Mouse (Mus musculus) heart, adult 18-20 months (tissue): ENCODE data around the gene Mmd. TPM values are rescaled to one million over a fixed set of nuclear protein-coding genes. Genes with fewer than 3 reads are reported as not detected.
A peak's percentile ranks its signal among the peaks of the same experiment; 100 is the strongest.
"Not testable (repeated sequence)": the region's sequence is repeated elsewhere in the genome, so short reads cannot be mapped to it uniquely, and the experiment has no call there.

Source experiments
- DNase-seq, 2 experiments: peaks; one replicate each; pipeline ENCODE4 v3.0.0; 2021 to 2022; ENCODE audit warnings: mixed read lengths in 1 of 2
- total RNA-seq, 2 experiments: library from RNA; stranded (reverse); gene quantifications; 2 replicates each; pipeline ENCODE4 v1.2.3; 2021

Mmd gene
- total RNA-seq, 2 experiments from 2014 or later: 25.4 to 29.9 TPM

DNA sequence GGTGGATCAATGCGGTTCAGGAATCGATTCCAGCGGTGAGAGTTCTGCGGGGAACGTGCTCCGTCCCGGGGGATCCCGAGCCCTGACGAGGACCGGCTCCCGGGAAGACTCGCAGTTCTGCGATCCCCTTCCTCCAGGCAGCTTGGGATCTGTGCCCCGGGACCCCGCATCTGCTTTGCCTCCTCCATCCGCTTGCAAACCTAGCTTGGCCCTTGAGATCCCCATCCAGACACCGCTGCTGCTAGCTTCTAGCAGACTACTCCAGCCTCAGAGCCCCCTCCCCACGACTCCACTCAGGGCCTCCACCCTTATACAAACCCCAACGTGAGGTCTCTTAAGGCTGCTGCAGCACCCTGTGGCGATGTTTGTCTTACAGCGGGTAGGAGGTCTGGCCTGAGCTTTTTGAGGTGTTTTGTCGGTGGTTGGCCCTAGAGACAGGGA is 465 bp downstream of the Mmd start:
- no peak for DNase-seq

DNA sequence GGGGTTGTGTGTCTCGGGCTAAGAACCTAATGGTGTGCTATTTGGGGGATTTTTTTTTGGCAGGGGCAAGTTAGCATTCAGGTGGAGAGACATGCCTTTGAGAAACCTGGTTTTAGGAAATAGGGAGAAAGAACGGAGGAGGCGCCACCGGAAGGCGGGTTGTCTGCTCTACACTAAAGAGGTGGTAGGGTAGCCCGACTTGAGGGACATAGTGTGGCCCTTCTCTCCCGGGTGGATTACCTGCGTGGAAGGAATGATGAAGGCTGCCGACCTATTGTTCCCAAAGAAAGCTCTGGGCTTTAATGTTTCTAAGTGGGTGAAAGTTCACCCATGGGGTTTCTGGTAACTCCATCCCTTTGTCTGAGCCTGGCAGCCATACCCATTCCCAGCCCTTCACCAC is 933 bp downstream of the Mmd start:
- DNase-seq: peak; percentile 16 to 50

DNA sequence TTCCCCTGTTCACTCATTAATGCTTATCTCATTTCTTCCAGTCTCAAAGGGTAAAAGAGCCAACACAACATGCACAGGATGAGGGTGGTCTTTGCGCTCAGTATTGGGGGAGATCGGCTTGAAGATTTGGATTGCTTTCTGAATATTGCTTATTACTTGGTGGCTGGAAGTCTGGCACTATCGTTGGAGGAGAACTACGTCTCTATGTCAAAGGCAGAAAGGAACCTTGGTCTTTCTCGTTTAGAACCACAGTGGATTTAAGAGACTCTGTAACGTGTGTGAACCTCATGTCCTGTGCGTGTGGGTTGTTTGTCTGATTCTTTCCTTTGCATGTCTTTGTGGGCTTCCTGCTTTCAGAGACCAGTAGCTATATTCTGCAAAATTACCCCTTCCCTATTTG is 1.5 kb downstream of the Mmd start:
- no peak for DNase-seq

DNA sequence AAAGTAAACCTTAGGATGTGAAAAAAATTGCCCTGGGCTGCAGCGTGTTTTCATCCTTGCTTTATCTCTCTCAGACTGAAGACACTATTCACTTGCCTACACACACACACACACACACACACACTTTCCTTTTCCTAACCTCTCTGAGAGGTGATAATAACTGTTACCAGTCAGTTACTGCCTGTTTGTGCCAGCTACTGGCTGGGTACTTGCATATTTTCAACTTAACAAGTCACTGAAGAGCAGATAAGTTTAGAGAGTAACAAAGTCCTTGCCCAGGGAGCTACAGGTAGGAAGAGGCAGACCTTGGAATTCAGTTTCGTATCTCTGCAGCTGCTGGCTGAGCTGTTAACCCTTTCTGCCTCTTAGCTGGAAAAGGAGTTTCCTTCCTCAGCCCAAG is 2.7 kb downstream of the Mmd start:
- peak in 1 of 2 experiments; percentile 52 for DNase-seq

DNA sequence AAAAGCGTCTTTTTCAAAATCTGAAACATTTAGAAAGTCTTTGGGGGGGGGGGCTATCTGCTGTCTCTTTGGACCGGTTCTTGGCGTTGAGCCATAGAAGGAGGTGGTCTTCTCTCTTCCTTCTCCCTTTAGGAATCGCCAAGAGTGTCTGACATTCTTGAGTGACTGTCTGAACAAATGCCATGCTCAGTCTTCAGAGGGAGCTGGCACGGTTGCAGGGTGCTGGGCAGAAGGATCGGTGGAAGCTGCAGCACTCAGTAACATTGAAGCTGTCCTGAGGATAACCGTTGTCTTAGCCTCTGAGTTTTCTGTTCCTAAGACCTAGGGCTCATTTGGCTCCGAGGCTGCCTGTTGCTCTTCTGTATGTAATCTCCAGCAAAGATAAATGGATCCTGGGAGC is 3.1 kb downstream of the Mmd start:
- DNase-seq: no peak

DNA sequence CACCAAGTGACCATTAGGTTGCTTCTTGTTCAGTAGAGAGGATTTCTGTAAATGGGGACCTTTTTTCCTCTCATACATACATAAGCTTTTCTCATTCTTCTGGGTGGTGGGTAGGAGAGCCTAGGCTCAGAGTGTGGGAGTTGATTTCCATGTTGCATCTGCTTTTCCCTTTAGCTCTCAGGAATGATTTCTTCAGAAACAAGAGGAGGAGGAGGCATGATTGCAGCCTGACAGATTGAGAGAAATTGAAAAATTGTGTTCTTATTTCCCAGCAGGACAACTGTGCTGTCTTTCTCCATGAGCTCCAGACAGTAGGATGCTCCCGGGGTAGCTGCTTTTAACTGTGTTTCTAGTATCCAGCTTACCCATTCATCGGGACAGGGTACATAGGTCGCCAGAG is 5.3 kb downstream of the Mmd start:
- no peak for DNase-seq

DNA sequence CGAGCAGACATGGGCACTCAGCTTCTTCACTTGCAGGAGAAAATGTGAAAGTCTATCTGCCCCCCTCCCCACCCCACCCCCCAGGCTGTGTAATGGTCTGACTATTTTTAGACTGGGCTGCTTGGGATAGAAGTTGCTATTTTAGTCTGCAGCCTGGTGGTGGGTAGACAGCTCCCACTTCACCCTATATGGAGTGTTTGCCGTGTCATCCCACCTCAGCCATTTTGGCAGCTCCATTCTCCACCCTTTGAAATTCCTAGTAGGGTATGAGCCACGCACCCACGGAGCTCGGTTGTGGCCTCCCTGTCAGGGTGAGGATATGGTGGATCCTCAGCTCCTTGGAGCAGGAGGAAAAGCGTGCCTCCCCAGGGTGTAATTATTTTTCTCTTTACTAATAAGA is 6.4 kb downstream of the Mmd start:
- peak; percentile 50 to 64 for DNase-seq

DNA sequence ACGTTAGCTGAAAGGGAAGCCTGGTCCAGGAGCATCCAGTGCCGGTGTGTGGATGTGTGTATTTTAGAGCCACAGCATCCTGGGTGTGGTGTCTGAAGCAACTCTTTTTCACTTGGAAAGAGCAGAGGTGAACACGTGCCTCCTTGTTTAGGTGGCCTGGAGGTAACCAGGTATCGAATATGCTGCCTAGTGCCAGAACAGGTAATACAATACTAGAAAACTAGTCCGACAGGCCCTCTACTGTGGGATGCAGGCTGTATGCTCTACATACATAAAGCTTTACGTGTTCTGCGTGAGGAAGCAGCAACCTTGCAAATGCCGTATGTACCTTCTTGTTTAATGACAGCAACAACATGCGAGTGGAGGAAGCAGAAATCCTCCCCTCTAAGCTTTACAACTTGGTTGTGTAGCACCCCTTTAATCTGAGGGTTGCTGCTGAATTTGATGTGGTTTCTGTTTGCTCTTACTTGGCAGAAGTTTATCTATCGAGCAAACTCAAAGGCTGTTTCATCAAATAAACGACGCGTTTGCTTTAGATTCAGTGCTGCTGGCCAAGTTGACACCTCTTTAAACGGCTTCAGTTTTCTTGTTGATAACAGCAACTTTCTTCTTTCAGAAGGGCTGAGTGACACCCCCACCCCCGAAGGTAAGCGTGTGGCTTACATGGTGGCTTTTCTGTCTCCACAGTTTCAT is 7.7 kb downstream of the Mmd start:
- no peak for DNase-seq

DNA sequence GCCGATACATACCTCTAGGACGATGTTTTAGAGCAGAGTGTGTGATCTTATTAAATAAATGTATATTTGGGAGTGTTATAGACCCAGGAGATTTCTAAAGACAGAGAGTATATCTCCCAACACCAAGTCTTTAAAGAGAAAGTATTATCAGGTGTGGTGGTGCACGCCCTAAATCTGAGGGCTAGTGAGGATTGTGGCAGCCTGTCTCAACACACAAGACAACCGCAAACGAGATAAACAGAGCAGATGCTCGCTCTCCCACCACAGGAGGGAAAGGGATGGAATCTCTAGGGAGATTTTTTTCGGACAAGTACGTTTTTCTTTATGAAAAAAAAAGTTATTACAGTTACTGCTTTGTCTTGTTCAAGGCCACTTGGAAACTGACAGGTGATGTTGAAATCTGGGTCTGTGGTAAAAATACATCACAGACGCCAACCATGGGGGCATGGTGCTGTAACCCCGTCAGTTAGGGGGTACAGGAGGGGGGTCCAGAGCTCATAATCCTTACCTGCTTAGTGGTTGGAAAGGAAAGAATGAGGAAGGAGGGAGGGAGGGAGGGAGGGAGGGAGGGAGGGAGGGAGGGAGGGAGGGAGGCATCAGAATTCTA is 9.2 kb downstream of the Mmd start:
- DNase-seq: no peak

DNA sequence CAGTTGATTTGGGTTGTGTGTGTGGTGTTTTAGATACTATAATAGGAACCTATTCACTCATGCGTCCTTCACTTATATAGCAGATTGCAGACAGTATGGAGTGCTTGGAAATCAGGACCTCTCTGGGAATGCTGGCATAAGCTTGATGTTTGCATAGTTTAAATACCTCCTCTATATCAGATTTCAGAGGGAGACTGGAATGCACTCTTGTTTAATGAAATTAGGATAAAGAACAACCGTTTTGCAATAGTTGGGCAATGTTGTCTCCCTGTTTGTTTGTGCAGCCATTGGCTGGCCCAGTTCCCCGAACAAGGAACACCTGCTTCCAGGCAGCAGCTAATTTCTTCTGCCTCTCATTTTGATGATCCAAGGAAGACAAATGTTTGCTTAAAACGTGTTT is 9.8 kb downstream of the Mmd start:
- peak in 1 of 2 experiments; percentile 39 for DNase-seq

DNA sequence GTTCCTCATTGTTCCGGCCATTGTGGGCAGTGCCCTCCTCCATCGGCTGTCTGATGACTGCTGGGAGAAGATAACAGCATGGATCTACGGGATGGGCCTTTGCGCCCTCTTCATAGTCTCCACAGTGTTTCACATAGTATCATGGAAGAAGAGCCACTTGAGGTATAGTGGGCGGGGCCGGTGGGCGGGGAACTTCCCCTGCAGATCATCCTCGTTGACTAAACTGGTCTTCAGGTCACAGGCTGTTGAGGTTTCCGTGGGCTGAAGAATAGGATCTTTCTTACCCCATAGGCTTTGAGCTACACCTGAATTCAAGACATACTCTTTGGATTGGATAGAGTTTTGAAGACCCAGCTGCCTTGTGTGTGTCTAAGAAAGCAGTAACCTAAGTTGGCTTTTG is 10.6 kb downstream of the Mmd start:
- DNase-seq: no peak

DNA sequence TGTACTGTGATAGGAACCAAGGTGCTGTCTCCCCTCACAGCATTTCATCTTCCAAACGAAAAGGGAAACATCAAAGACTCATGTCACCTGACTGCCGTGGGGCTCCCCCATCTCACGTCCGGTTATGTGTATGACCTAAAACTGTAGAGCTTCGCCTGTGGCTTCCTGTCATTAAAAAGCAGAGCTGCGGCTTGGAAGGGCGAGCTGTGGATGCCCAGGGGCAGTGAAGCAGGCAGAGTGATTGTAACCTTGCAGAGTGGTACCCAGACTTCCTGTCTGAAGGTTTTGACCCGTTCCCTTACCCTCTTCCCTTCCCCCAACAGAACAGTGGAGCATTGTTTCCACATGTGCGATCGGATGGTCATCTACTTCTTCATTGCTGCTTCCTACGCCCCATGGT is 14.9 kb downstream of the Mmd start:
- no peak for DNase-seq

DNA sequence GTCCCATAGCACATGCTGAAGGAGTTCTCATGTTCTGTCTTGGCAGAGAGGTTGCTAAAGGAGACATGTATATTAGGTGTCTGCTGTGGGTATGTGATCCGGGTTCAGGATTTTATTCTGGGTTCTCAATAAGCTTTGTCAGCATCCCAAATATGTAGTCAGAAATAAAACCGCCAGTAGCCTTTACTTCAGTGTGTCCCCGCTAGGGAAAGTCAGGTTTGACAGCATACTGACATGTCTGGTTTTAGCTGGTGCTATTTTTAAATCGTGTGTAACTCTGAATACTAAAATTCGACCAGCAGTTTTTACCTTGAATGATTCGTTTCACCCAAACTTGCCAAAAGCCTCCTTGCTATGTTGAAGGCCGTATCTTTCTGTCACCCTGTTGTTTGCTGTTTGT is 16.3 kb downstream of the Mmd start:
- DNase-seq: no peak

DNA sequence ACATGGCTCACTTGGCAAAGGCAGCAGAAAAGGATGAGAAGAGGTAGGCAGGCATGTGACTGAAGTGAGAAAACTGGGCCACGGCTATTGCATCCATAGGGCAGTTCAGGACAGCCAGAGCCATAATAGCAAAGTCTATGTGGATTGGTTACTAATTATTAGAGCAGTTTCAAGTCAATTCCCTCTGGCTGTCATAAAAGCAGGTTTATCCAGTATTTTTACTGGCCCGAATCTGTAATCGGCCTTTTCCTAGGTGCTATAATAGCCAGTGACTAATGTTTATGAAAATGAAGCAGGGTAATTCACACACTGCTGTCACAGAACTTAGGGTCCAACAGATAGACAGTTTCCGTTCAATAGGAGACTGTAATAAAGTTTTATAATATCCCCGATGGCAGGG is 19.7 kb downstream of the Mmd start:
- DNase-seq: no peak

DNA sequence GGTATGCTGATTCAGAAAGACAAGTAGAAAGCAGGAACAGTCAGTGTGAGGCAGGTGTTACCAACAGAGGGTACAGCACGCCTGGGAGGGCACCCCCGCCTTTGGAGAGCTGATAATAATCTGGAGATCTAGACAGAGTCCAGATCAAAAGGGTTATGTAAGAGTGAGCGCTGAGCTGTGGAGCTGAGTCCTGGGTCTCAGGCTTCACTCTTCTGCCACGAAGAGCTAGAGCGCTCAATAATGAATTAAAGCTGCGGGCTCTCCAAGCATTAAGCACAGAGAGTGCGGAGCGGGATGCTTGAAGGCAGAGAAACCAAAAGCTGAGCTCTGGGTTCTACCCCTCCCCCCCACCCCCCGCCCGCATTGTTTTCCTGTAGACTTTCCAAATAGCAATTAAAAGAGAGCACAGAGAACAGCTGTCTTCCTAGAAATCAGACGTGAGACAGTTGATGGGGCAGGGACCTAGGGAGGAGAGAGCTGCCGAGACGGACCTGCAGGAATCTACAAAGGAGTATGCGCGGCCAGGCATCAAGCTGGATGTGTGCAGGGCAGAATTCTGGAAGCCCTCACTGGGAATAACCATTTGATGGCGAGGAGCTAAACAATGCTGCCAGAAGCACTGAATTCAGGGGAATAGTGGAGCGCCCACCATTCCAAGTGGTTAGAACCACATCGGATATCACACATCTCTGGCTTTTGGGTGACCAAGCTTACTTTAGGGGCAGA is 20.3 kb downstream of the Mmd start:
- no peak for DNase-seq

DNA sequence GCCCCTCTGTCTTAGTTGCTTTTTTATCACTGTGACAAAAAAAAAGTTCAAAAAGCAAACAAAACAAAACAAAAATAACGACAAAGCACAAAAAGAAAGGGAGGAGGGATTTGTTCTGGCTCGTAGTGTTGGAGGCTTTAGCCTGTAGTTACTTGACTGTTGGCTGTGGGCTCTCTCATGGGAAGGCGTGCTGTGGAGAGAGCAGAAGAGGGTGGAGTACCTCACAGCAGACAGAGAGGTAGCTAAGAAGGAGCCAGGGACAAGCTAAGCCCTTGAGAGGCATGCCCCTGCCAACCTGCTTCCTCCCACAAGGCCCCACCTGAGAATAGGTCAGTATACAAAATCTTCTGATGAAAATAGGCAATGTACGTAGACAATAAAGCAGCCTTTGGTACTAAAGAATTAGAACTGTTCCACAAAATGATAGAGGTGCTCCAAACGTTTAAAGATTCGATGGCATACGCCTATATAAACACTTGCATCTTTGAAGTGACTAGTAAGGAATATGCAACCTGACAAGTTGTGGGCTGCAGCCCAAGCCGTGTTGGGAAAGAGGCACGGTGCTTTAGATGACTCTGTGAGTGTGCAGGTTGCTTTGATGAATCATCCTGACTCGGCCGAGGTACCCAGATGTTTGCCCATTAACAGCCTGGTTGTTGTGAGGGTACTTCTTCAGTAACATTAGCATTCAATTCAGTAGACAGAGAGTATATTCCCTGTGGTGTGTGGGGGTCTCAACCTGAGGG is 21.0 kb downstream of the Mmd start:
- no peak for DNase-seq

DNA sequence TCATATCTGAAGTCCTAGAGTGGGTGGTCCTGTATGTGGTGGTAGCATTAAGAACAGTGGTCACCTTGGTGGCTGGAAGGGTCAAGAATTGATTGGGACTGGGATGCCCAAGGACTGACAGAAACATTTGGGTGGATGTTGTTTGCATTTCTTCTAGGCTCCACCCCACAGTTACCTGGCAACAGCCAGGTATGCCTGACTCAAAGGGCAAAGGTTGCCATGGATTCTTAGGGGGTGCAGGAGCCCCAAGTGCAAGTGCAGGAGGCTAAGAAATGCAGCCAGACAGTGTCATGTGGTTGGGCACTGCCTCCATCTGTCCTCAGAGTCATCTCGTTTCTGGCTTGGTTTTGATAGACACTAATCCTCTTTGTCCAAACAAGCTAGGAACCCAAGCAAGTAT is 24.9 kb downstream of the Mmd start:
- no peak for DNase-seq

DNA sequence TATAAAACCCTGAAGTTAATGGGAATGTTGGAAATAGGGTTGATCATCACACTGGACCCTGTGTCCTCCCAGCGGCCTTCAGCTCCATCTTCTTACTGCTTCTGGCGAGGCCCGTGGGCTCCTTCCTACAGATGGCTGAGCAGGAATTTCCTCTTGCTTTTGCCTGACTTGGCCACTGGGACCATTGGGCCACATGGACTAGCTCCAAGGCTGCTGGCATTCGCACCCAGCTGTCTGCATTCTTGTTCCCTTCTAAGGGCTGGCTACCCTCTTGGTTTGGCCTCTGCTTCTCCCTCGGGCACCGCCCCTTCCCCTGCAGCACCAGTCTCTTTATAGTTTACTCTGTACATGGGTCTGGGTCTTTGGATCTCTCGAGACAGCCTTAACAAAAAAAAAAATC is 26.4 kb downstream of the Mmd start:
- DNase-seq: peak; percentile 48 to 68

DNA sequence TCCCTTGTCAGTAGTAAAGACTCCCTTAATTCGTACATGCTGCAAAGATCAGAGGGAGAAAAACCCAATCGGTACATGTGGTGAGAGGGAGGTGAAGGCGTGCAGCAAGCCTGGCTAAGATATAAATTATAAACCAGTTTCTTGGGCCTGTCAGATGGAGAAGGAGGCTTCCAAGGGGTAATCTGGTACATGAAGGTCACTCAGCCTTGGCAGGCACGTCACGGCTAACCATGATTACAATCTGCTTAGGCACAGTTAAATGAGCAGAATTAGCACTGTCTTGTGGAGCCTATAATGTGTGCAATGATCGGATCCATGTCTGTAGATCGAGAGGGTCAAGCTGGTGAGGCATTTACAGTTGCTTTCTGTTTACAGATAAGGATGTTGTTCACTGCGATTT is 26.9 kb downstream of the Mmd start:
- no peak for DNase-seq

DNA sequence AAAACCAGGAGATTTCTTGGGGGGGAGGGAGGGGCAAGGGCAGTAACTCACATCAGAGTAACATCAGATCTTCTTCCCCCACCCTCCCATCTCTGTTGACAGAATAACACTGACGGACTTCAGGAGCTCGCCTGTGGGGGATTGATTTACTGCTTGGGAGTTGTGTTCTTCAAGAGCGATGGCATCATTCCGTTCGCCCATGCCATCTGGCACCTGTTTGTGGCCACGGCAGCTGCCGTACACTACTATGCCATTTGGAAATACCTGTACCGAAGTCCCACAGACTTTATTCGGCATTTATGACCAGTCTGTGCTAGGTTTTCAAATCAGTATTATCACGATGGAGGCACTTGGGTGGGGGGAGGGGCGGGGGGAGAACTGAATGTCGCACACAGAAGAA is 27.3 kb downstream of the Mmd start:
- no peak for DNase-seq

DNA sequence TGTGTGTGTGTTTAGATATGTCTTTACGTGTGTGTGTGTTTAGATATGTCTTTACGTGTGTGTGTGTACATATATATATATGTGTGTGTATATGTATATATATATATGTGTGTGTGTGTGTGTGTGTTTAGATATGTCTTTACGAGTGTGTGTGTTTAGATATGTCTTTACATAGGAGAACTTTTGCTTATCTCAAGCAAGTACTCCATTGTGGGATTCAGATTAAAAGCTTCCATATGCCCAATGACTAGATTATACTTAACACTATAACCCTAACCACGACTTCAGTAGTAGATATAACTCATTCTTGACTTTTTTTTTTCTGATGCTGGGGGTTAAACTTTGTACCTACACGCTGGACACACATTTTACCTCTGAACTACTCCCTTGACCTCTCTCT is 30.8 kb downstream of the Mmd start:
- DNase-seq: no peak

DNA sequence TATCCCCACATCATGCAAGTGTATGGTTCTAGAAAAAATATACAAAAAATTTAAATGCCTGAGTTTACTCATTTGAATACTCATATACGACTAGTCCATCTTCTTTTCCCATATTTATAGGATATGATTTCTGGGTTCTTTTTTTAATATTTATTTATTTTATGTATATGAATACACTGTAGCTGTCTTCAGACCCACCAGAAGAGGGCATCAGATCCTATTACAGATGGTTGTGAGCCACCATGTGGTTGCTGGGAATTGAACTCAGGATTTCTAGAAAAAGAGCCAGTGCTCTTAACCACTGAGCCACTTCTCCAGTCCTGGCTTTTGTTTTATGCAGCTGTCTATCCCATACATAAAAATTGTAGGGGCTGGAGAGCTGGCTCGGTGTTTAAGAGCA is 32.7 kb downstream of the Mmd start:
- DNase-seq: not testable (repeated sequence)

DNA sequence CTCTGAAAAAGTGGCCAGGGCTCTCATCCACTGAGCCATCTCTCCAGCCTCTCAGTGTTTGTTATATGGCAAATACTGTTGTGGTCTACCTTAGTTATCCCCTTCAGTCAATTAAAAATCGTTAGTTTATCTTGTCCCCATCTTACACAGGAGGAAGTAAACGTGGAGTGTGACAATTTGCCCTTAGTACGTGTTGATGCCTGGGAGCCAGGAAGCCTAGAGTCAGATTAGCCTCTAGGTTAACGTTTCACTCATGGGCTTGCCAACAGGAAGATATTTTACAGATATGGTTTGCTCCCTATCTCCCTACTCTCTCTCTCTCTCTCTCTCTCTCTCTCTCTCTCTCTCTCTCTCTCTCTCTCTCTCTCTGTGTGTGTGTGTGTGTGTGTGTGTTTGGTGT is 33.9 kb downstream of the Mmd start:
- no peak for DNase-seq
